Mouse (Mus musculus) cerebellum, adult 2 months (tissue): ENCODE measurements around the gene Nucks1.

Source experiments
- CTCF ChIP-seq: fragments of 200-500 bp; IDR thresholded peaks from 2 replicates; pipeline ENCODE4 v1.5.1; 2011; ENCODE audit warnings: low read depth, mild to moderate bottlenecking, control low read depth, low read length, moderate library complexity, borderline replicate concordance; ENCODE audit not compliant: insufficient read depth
- POLR2A ChIP-seq: fragments of 200-500 bp; IDR thresholded peaks from 2 replicates; pipeline ENCODE4 v1.6.1; 2011; ENCODE audit warnings: low read length, control low read depth, borderline replicate concordance; ENCODE audit not compliant: insufficient read depth

DNA sequence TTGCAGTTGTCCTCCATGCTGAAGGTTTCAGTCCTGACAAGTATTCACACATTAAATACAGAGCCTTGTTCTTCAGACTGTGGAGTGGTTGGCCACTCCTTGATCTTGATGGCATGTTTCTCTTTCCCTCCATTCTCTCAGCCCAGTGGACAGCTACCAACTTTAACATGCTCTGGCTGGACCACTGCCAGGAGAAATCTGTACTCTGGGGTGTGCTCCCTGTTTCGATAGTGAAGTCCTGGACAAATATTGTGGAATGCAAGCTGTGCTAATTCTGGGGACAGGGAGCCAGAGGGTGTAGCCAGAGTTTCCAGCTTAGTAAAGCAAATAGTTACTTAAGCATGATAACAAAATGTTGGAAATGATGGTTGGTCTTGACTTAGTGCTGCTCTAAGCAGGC, 28.5 kb downstream of the Nucks1 start:
- TF ChIP-seq CTCF = no peak
- TF ChIP-seq POLR2A = no peak
